Mouse (Mus musculus) thymus, adult 2 months (tissue): ENCODE data around the gene Msrb3.

Source experiments
- CTCF ChIP-seq: fragments of 200-500 bp; IDR thresholded peaks from 2 replicates; pipeline ENCODE4 v1.5.1; 2012; ENCODE audit warnings: mild to moderate bottlenecking, control low read depth, low read length, moderate library complexity, borderline replicate concordance; ENCODE audit not compliant: control insufficient read depth, poor library complexity, insufficient read depth; ENCODE audit errors: extremely low read depth
- POLR2A ChIP-seq: fragments of 200-500 bp; IDR thresholded peaks from 2 replicates; pipeline ENCODE4 v1.6.1; 2012; ENCODE audit warnings: mild to moderate bottlenecking, low read length, control low read depth, moderate library complexity; ENCODE audit not compliant: control insufficient read depth, poor library complexity, insufficient read depth; ENCODE audit errors: extremely low read depth

DNA sequence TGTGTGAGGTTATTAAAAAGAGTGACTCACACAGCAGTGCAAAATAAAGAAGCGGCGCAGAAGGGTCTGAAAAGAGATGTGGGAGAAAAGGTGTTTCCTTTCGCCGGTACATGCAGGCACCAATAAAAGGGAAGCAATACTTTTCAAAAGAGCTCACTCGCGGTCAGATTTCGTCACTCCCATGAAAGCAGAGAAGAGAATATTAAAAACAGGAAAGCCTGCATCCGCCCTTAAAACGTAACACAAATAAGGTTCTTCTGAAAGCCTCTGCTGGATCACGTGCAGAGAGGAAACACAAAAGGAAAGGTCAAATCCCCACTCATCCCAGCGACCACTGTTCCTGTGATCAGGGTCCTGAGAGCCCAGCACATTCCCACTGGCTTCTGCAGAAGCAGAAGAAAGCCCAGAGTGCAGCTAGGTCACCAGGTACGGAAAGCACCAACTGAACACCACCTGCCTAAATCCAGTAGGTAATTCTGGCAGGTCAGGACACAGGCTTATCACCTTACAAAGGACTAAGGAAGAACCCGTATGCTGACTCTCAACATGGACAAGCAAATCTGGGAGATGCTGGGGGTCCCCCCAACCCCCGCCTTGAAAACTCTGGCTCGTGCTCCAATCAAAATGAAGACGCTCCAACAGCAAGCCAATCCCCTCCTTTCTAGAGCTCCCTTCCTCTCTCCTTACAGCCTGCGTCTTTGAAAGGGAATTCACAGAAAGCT lies 16.4 kb downstream of the Msrb3 start:
- no peak for TF ChIP-seq CTCF
- no peak for TF ChIP-seq POLR2A
